Mouse (Mus musculus) layer of hippocampus, postnatal 14 days (tissue): ENCODE data around the gene Mthfd1l. TPM values are rescaled to one million over a fixed set of nuclear protein-coding genes. Genes with fewer than 3 reads are reported as not detected.
"Not testable (repeated sequence)": the region's sequence is repeated elsewhere in the genome, so short reads cannot be mapped to it uniquely, and the experiment has no call there.

Experiments used
- DNase-seq, 2 experiments: peaks; one replicate each; pipeline ENCODE4 v3.0.0; 2021 to 2022; ENCODE audit warnings: low spot score in 2 of 2, mixed read lengths in 1 of 2
- total RNA-seq, 2 experiments: library from RNA; stranded (reverse); gene quantifications; 2 replicates each; pipeline ENCODE4 v1.2.3; 2021

Mthfd1l gene
- total RNA-seq, 2 experiments from 2014 or later: 11.8 to 12.1 TPM

DNA sequence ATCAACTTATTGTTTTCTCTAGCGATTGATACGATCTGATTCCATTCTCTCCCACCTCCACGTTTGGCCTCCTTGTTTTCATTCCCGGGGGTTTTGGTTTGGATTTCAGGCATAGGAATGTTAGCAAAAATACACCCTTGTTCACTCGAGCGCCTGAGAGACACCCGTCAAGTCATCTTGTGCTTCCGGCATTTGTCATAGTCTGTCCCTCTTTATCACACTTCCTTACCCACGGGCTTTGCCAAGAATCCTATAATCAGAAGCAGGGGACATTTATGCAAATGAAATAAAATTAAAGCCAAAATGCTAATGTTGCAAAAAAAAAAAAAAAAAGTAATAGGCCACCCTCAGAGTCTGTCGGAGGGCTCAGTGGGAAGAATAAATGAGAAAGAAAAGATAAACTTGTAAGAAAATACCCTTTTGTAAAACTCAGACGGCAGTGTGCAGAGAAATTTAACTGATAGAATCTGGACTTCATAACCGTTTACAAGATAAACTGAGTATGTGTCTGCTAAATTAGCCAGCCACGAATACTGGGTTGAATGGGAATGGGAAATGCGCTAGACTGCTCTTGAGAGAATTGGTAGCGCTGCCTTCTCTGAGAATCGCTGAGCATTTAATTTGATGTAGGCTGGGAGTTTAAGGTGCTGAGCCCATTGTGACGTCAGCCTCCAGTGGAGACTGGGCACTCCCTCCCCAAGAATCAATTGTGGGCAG lies 139.9 kb downstream of the Mthfd1l start:
- DNase-seq: no peak

DNA sequence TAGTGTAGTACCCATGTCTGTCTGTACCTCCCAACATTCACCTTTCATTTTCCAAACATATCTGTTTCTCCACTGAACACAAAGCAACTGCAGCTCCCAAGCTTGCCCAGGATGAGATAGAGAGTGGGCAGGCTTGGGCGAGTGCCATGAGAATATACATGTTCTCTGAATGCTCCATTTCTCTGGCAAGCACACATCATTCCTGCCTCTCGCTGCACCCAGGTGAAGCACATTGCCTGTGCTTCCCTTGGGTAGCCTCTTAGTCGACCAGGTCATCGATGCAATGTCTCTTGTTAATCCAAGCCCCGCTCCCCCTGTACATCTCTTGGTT lies 140.4 kb downstream of the Mthfd1l start:
- DNase-seq: no peak

DNA sequence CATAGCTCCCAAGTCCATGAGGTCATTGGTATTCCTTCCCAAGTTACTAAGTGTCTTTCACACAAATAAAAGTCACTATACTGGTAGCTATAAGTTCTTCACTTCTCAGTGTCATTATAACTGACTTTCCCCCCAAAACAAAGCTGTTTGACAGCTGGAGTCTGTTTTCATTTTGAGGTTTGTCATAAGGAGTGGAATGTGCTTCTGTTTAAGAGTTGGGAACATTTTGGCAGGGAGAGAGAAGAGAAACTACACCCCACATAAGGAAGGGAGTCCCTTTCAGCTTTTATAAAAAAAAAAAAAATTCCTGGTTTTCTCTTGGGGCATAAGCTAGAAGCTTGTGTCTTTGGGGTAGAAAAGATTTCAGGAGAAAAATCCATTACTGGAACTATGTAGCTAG lies 143.7 kb downstream of the Mthfd1l start:
- no peak for DNase-seq

DNA sequence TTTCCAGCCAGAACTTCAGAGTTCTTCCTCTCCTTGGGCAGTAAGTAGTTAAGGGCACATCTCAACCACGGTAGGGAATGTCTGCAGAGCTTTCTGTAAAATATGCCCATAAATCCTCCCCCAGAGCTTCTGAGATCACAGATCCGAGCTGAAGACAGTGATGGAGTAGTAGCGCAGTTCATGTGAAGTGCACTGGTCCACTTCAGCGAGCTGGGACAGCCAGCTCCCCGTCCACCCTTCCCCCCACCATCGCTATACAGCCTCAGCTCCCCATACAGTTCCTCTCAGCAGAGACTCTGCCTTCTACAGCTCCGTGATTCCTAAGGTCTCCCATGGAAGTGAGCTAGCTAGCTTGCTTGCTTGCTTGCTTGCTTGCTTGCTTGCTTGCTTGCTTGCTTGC lies 144.2 kb downstream of the Mthfd1l start:
- DNase-seq: no peak

DNA sequence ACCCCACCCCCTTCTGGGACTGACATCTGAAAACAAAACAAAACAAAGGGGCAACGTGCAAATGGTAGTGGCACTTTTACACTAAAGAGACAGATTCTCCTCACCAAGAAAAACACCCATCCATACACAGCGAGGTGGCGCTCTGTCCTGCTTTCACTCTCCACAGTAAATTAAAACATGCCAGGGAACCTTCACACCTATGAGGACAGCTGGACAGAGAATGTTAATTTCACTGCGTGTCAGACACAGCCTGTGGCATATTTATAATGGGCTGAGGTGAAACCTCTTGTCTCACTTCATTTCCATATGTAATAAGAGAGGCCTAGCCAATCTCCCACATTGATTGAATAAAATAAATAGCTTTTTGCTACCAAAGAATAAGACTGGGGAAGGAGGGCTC lies 146.4 kb downstream of the Mthfd1l start:
- DNase-seq: no peak

DNA sequence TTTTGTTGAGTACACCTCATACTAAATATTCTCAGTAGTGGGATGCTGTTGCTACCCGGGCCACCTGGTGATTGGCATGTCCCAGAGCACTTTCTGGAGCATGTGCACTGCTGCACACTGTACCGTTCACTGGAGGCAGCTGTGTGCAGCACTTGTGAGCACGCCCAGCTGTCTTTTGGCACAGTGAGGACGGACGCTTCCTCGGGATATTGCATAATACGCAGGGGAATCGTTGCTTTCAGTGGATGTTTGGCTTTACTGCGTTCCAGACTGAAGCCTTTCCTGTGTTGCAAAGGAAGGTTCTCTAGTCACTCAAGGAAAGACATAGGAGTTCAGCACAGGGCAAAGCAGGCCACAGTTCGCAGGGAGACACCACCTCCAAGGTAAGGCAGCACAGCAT lies 147.8 kb downstream of the Mthfd1l start:
- no peak for DNase-seq

DNA sequence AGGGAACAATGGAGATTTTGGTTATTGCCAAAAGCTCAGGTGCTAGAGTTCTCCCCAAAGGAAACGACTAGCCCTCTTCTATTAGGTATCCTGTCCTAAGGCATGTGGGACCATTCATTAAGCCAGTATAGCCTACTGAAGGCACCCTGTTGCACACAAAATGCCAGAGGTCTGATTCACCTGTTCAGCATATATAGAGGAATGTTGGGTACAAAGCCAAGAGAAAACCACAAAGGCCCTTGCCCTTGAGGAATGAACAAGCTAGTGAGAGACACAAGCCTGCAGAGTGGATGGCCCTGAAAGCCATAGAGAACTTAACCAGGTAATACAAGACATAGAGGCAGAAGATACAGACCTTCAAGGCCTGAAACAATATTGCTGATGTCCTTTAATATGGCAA lies 148.3 kb downstream of the Mthfd1l start:
- no peak for DNase-seq

DNA sequence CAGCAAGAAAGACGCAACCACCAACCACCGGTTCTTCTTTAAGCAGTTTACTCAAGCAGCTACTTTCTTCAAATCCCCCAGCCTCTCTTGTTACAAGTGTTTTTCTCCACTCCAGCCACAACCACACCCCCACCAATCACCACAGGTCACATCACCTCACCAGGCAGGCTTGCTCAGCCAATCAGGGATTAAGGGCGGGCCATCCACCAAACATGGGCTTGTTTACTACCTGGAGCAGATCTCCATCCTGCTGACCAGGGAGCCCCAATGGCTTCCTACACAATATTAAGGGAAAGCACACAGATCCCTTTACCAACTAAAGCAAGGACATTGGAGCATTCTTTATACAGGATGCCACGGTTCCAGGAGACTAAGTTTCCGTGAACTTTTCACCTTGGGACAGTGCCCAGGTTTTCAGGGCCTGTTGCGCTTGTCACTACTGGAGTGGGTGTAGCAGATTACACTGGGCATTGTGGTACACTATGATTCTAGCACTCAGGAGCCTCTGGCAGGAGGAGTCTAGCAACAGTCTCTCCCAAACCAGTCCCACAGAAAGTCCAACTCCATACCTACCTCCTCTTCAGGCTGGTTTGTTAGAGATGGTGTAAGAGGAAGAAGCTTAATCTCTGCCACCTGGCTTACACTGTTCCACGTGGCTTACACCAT lies 150.5 kb downstream of the Mthfd1l start:
- DNase-seq: not testable (repeated sequence)

DNA sequence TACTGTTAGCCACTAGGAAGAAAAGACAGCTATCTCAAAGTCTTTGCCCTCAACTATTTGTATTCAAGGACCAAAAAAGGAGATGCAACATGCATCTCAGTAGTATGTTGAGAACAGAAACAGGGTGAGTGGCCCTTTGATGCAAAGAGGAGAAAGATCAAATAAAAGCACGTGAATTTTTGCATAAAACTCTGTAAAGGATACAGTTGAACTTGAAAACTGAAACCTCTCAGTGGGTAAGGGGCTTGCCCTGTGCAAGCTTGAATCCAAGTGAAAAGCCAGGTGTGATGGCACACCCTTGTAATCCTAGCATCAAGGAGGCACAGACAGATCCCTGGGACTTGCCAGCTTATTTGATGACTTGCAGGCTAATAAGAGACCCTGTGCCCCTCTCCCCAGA lies 151.2 kb downstream of the Mthfd1l start:
- no peak for DNase-seq

DNA sequence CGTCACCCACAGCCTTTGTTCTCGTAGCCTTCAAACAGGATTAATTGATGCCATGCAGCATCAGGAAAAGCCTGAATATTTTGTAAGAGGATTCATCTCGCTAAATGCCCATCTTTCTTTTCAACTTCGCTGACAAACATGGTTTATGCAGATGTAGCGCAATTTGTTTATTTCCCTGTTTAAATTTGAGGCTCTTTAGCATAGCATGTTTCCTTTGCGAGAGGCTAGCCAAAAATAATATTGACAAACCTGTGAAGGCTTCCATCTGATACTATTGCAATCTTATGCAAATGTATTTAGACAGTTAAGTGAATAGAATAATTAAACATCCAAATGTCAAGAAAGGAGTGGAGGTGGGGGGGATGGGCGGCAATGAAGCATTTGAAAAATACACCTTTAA lies 152.3 kb downstream of the Mthfd1l start:
- no peak for DNase-seq

DNA sequence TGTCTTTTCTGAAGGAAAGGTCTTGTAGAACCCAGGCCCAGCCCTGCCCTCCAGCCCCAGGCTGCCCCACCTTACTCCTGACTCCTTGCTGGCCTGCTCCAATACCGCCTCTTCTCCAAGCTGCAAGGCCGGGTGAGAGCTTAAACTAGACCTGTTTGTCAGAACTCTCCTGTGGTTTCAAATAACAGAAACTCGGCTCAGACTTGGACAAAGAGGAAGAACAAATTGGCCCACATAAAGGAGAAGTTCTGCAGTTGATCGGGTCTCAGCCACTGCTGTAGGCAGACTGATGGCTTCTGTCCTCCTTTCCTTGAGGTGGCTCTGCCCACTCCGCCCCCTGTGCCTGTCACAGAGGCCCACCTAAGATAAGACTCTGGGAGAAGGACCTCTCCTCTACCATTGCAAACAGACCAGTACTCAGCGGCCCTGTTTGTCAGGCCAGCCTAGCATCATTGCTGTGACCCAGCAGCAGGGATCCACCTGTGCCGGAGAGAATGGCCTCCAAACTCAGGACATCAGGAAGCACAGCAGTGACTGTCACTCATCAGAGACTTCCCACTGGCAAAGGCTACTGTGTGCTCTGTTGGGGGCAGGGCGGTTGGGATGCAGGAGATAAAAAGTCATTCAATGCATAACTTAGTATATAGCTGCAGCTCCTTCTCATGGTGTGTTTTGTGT lies 153.6 kb downstream of the Mthfd1l start:
- no peak for DNase-seq

DNA sequence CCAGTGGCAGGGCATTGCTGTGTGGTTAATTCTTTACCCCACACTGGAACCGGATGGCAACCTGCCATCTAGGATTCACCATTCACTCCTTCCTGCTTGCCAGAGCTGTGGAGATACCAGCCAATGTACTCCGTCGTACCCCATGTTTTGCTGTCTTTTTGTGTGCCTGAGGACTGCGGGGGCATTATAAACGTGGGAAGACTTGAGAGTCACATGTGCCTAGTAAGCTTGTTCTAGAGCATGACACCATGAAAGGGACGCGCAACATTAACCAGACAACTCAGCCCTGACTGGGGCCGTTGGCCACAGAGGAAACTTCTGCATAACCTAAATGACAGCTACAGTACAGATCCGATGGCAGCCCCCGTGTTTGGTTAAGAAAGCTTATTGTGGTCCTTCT lies 155.5 kb downstream of the Mthfd1l start:
- DNase-seq: no peak

DNA sequence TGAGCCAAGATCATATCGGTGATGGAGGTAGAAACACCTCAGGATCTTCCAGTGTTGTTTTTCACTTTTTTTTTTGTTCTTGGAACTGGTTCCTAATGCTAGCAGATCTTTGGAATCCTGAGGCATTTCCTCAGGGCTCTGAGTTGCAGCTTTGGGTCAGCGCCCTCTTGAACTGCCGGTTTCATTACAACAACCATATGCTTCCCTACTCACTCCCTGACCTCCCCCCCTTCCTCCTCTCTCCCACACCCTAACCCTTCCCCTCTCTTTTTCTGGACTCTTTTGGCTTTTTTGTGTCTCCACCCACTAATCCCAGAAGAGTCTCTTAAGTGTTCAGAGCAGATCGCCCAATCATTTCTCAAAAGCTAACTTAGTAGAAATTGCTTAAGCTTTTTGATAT lies 156.0 kb downstream of the Mthfd1l start:
- no peak for DNase-seq

DNA sequence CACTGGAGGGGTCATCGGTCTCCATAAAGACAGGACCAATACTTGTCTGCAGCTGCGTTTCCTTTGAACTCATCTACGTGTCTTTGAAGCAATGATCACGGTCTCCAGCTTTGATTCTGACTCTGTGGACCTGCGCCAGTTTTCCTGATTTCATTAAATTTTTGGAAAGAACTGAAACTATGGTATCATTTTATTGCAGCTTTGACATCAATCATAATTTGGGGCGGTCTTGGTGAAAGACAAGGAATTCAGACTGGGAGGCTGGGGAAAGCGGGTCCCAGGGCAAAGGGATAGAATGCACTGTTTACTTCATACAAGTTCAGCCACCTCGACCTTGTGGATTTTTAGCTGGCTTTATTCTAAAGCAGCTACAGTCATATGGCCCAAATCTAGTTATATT lies 156.5 kb downstream of the Mthfd1l start:
- DNase-seq: no peak

DNA sequence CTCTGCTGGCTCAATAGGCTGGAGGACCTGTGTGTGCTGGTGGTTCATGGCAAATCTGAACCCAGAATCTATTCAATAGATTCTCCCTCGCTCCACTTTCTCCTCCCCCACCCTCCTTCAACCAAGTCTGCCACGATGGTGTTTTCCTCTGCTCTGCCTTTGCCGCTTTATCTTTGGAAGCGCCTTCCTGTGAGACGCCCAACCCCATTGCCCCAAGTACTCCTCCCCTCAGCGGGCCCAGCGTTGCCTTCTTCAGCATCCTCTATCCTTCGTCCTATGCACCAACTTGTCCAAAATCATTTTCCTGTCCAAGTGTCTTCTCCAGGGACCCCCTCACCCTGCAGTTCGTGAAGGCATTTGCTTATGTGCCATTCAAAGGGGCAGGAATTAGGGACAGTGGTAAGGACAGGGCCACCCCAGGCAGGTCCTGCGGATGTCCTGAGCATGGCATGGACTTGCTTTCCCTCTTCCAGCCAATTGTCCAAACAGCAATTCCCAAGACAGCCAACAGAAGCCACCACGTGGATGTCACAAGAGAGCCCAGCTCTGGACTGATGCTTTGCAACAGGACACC lies 157.2 kb downstream of the Mthfd1l start:
- DNase-seq: no peak

DNA sequence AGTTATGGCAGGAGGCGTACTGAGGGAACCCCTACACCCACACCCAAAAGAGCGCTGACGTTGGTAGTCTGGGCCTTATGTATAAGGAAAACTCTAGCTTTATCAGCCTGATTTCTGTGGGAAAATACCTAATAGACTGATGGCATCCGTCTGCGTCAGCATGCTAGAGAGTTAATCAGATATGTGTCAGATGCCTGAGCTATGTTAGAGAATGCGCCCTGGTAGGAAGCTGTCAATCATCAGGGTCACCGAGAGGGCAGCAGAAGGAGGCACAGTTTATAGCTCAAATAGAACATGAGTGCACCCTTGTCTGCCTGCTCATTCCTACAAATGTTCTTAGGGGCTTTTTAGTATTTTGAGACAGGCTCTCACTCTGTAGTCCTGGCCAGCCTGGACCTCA lies 159.8 kb downstream of the Mthfd1l start:
- no peak for DNase-seq

DNA sequence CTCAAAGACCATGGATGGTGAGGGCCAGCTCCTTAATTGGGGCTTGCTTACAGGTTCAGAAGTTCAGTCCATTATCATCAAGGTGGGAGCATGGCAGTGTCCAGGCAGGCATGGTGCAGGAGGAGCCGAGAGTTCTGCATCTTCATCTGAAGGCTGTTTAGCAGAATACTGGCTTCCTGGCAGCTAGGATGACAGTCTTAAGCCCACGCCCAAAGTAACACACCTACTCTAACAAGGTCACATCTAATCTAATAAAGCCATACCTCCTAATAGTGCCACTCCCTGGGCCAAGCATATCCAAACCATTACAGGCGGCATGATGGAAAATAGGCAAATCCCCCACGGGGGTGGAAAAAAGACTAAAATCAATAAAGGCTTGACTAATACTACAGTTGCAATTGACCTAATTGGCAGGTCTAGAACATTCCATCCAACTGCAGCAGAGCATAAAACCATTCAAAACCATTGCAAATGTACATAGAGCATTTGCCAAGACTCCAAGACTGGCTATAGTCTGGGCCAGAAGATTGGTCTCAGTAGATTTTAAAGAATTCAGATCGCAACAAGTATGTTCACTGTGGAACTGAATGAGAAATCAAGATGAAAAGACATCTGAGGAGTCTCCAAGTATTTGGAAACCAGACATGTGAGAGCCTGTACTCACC lies 162.3 kb downstream of the Mthfd1l start:
- DNase-seq: no peak

DNA sequence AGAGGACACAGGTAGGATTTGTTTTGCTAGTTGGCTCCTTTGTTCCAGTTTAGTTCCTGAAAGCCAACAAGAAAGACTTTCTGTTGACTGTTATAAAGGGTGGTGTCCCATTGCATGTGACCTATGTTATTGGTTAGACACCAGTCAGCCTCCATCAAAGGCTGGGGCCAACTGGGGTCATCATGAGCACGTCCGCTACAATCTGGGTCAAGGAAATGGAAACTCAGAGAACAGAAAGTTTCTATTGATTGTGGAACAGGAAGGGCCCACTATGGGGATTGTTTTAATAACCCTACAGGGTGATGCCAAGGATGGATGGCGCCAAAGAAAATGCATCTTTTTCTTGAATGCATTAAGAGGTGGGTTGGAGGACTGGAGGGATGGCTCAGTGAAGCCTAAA lies 166.6 kb downstream of the Mthfd1l start:
- DNase-seq: no peak

DNA sequence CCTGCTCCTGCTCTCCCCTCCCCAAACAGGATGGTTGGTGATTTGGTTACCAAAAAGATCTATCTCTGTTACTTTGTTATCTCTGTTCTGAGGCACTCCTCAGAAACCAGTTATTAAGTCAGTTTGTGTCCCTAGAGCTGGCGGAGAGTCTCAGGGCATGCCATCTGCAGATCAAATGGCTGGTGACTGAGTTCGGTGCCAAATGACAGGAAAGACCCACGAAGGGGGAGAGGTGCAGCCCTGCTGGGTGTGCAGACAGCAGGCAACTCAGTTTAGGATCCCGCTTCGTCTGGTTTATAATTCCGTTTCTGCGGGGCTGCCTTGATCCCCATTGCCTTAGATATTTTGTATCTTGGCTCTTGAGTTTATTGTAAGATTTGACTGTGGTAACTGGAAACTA lies 168.8 kb downstream of the Mthfd1l start:
- no peak for DNase-seq

DNA sequence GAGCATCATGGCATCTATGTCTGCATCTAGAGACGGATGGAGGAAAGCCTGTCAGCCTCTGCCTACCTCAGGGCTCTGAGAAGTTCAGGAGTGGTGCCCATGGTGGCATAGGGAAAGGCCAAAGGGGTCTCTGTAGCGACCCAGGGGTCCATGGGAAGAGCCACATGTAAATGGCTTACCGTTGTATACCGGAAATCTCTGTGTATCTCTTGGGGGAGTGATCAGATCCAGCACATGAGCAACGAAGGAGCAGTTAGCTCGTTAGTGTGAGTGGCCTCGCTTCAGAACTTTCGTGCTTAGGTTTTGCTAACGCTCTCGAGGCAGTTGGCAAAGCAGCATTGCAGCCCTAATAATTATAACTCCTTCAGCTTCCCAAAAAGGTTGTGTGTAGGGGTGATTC lies 169.9 kb downstream of the Mthfd1l start:
- no peak for DNase-seq

DNA sequence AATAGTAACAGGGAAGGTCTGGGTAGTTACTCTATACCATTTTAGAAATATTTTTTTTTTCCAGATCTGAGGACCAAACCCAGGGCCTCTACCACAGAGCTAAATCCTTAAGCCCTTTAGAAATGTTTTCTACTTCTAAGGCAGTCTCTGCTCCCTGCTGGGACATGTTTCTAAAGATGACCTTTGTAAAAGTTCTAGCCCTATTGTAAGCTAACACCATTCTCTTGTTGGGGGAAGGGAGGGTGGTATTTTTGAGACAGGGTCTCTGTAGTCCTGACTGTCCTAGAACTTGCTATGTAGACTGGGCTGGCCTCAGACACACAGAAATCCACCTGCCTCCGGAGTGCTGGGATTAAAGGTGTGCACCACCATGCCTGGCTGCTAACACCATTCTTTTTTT lies 170.5 kb downstream of the Mthfd1l start:
- DNase-seq: no peak
